Mouse (Mus musculus): ENCODE measurements around the gene Gadd45b.
A peak's percentile ranks its signal among the peaks of the same experiment; 100 is the strongest.

The Gadd45b gene

DNA sequence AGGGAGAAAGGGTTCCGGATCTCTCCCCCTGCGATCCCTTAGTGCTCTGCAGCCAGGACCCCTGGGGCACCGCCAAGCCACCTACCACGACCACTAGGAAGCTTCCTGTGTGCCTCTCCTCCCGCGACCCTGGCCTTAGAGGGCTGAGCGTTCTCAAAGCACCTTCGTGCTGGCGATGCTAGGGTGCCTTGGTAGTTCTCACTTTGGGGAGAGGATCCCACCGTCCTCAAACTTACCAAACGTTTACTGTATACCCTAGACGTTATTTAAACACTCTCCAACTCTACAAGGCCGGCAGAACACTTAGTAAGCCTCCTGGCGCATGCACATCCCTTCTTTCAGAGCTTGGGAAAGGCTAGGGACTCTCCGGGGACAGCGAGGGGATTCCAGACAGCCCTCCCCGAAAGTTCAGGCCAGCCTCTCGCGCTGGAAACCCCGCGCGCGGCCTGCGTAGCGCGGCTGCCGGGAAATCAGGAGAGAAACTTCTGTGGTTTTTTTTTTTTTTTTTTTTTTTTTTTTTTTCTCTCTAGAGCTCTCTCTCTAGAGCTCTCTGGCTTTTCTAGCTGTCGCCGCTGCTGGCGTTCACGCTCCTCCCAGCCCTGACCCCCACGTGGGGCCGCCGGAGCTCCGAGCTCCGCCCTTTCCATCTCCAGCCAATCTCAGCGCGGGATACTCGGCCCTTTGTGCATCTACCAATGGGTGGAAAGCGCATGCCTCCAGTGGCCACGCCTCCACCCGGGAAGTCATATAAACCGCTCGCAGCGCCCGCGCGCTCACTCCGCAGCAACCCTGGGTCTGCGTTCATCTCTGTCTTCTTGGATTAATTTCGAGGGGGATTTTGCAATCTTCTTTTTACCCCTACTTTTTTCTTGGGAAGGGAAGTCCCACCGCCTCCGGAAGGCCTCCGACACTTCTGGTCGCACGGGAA is at the start of gene Gadd45b:
Gene Gadd45b (plus strand): TSS at position 775 of the 928 bp plus-strand sequence.
- peak; percentile 98 for DNase-seq (ENCODE audit: low spot score)

- DNase-seq (ENCODE audit: low spot score) = peak; percentile 86
Measured at GRCm38 (mm10) chr10:80880131-80880641, 49.7 kb upstream of the Gadd45b start.

DNA sequence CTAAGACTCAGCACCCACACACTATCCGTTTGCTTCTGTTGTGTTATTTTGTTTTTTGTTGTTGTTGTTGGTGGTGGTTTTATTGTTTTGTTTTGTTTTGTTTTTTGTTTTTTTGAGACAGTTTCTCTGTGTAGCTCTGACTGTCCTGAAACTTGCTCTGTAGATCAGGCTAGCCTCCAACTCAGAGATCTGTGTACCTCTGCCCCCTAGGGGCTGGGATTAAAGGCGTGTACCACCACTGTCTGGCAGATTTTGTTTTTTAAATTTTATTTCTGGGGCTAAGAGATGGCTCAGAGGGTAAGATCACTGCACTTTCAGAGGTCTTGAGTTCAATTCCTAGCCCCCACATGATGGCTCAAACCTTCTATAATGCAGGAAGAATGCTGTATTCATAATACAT is 49.0 kb upstream of the Gadd45b start:
- no peak for DNase-seq (ENCODE audit: low spot score)

DNA sequence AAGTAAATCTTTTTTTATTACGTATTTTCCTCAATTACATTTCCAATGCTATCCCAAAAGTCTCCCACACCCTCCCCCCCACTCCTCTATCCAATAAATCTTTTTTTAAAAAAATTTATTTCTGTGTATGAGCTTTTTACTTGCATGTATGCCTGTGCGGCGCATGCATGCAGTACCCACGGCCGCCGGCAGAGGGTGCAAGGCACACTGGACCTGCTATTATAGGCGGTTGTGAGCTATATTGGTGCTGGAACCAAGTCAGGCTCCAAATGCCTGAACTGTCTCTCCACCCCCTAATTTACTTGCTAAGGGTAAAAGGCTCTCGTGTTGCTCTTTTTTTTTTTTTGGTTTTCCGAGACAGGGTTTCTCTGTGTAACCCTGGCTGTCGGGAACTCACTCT is 48.6 kb upstream of the Gadd45b start:
- peak; percentile 78 for DNase-seq (ENCODE audit: low spot score)

GRCm38 (mm10) chr10:80887181-80887580 is 42.7 kb upstream of the Gadd45b start:
- DNase-seq (ENCODE audit: low spot score) = no peak

GRCm38 (mm10) chr10:80895100-80895499 is 34.8 kb upstream of the Gadd45b start:
- DNase-seq (ENCODE audit: low spot score) = no peak

DNA sequence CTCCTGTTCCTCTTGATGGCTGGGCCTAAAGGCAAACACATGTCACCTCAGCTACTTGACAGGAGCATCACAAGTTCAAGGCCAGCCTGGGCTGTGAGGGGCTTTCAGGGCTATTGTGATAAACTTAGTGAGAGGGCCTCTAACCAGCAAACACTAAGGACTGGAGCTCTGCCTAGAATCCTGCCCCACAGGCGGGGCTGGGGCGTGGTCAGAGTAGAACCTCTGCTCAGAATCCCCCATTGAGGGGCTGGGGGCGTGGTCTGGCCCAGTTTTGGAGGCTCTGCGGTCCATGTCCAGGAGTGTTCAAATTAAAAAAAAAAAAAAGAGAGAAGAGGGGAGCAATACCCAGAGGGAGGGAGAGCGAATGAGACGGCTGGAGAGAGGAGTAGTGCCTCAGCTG is 34.2 kb upstream of the Gadd45b start:
- no peak for DNase-seq (ENCODE audit: low spot score)

- DNase-seq (ENCODE audit: low spot score) = no peak
Measured at GRCm38 (mm10) chr10:80896581-80897485, 33.0 kb upstream of the Gadd45b start.

DNA sequence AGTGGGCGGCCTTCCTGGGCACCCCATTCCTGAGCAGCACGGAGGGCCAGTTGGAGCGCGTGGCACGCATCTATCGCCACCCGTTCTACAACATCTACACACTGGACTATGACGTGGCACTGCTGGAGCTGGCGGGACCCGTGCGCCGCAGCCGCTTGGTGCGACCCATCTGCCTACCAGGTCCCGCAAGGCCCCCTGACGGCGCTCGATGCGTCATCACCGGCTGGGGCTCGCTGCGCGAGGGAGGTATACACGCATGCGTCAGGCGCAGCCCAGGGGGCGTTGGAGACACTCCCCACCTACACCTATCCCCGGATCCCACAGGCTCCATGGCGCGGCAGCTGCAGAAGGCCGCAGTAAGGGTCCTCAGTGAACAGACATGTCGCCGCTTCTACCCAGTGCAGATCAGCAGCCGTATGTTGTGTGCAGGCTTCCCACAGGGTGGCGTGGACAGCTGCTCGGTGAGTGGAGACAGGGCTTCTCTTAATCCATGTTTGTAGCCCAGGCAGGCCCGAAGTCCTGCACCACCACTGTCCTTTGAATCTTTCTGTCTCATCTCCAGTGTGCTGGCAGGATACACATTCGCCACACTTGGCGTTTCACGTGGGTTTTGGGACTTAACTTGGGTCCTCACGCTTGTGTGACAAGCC is 31.9 kb upstream of the Gadd45b start:
- peak; percentile 19 for DNase-seq (ENCODE audit: low spot score)

GRCm38 (mm10) chr10:80899074-80899473 is 30.8 kb upstream of the Gadd45b start:
- DNase-seq (ENCODE audit: low spot score) = no peak

DNA sequence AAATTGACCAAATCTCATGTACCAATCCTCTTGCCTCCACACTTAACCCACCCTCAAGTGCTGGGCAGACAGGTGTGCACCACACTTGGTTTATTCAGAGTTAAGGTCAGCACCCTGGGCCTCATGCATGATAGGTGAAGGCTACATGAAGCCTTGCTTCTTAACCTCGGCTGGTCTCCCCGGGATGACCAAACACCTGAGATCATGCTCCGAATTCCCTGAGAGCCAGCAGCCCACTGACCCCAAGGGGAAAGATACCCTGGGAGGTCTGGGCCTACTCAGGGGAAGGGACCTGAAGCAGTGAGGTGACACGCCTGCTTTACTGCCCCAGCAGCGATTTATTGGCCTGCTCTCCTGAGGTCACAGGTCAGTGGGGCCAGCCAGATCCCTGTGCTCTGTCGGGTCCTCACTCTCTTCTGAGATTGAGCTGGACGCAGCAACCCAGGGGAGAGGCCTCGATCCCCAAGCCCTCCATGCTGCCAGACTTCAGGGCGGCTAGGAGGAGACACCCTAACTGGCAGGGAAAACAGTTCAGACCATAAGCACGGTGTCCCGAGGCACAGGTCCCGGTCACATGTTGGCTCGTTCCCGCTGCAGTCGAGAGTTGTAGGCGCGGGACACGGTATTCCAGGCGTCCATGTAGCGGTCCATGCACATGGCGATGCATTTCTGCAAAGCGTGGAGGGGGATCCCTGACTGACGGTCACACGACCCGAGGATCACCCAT is 30.1 kb upstream of the Gadd45b start:
- DNase-seq (ENCODE audit: low spot score) = no peak

GRCm38 (mm10) chr10:80900318-80901247 is 29.3 kb upstream of the Gadd45b start, which contains the start of gene Timm13:
Timm13 (minus strand) TSS chr10:80900969.
- DNase-seq (ENCODE audit: low spot score) = peak; percentile 100

GRCm38 (mm10) chr10:80901409-80902272 is 28.2 kb upstream of the Gadd45b start:
- no peak for DNase-seq (ENCODE audit: low spot score)

DNA sequence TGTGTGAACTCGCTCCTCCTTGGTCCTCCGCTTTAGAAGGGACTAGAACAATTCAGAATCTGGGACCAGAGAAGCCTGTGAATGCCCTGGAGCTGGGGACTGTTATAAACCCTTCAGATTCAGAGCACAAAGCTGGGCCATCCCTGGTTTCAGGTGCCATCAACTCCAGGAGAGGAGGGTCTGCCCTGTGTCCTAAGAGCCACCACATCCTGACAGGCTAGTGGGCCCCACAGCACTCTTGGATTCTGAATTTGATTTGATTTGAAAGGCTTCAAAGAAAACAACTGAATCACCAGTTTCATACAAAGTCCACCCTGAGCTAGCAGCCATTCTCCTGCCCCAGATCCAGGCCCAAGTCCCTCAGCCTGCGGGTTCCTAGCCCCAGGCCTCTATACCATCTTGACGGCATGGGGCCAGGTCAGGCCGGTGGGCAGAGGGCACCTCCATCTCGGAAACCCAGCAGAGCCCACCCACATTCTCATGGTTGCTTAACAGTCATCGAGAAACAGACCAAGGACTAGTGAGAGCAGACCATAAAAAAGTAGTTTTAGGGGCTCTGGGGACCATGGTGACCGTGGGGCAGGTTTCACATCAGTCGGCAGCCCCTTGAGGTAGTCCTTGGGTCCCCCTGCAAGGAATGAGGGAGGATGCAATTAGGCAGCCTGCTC is 27.5 kb upstream of the Gadd45b start:
- no peak for DNase-seq (ENCODE audit: low spot score)

DNA sequence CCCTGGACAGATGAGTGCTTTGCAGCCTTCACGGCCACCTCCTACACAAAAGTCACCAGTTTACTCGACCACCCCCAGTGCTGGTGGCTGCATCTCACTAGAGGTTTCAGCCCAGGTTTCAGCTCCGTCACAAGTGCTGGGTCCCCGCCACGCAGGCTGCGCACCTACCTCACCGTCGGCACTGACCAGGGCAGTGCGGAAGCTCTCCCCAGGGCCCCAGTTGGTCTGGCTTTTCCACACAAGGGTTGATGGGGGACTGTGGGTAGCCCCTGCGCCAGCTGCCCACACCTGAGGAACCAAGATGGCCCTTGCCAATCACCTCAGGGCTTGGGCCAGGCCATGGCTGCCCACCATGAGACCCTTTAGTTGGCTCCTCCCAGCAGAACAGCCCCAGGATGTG is 26.6 kb upstream of the Gadd45b start:
- DNase-seq (ENCODE audit: low spot score) = no peak

GRCm38 (mm10) chr10:80904004-80904693 is 25.7 kb upstream of the Gadd45b start:
- no peak for DNase-seq (ENCODE audit: low spot score)

DNA sequence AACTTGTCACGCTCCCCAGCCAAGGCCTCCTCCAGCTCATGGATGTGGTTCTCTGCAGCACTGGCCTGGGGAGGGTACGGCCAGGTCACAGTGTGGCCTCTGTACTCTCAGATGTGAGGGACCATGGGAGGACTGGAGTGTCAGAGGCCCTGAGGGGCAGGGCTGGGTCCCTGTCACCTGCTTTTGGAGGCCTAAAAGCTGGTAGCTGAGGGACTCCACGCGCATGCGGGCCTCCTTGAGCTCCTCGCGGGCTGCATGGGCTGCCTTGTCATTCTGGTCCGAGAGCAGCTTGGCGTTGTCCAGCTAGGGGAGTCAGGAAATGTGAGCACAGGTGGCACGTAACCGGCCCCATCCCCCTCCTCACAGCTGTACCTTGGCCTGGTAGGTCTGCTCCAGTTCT is 25.2 kb upstream of the Gadd45b start:
- no peak for DNase-seq (ENCODE audit: low spot score)
